Mouse (Mus musculus) embryo, embryonic 11.5 days (tissue): ENCODE results near the gene Hoxa7.

Experiments
- DNase-seq: peaks from one replicate; pipeline ENCODE4 v3.0.0-alpha.2; 2012; ENCODE audit warnings: low read depth, low spot score

Gene Hoxa7

DNA sequence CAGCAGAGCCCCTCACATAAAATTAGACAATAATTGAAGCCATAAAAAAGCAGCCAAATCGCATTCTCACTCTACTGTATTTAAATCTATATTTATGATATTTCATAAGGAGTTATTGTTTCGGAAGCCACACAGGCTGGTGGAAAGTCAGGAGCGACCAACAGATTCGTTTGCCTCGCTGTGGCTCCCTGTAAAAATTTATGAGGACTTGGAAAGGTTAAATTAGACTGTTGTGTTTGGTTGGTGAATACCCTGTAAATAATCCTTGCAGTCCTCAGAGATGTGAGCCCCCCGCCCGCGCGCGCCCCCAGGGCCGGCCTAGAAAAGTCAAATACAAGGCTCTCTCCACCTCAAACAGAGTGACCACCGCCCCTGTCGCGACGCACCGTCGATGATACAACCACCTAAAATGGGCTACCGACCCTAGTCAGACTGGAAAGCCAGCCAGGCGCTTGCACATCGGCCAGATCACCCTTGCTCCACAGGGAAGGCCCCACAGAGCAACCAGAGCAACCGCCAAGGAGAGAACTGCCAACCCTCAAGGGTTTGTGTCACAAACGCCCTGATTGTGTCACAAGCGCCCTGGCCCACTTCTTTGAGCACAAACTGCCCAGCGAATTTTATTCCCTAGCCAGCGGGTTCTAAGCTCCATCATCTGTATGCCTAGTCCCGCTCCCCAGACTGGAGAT is 5.1 kb upstream of the Hoxa7 start:
- DNase-seq: no peak

DNA sequence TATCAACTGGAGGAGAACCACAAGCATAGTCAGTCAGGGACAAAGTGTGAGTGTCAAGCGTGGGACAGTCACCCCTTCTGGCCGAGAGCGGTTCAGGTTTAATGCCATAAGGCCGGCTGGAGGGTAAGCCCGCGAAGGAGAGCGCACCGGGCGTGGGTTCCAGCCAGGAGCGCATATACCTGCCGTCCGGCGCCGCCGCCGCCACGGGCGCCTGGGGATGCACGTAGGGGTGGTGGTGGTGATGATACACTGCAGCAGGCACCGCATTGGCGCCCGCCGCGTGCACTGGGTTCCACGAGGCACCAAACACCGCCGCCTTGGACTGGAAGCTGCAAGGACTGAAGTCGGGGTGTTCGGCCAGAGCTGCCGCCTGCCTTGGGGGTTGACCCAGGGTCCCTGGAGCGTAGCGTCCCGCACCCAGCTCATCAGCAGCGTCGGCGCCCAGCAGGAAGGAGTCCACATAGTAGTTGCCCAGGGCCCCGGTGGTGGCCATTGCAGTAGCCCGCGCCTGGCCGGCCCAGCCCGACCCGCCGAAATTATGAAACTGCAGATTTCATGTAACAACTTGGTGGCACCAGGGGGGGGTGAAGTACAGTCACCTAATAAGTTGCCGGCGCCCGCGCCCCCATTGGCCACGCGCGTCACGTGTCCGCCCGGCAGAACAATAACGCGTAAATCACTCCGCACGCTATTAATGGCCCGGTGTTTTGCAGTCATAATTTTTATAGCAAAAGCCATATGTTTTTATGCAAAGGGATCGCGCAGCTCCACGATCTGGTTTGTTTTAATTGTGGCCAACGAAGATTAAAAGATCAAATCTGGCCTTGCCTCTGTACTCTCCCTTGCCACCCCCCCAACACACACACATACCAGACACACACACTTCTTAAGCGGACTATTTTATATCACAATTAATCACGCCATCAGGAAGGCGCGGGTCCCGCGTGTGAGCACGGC is 4.2 kb upstream of the Hoxa7 start:
- no peak for DNase-seq

DNA sequence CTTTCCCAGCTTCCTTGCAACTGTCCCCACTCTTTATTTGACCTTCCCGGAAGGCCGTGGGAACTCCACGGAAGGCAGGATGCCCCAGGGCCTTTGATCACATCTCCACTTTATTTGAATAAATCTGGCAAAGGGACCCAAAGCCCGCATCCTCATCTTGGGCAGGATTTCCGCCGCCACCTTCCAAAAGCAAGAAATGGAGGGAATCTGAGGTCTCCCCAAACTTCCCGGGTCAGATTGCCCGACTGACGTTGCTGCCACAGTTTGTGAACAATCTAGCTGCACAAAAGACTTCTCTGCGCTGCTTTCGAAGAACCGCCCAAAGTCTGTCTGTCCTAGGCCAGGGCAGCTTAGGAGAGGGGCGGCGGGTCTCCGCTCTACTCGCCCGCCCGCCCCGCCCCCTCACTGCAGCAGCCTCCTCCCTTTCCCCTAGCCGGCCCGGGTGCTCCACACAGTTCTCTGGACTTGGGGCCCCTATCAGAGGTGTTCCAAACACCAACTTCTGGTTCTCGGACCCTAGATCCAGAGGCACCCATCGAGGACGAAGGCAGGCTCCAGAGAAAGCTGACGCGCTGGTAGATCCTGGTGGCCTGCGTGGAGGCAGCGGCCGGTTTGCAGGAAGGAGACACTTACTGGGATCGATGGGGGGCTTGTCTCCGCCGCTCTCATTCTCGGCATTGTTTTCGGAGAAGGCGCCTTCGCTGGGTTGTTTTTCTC is 3.4 kb upstream of the Hoxa7 start:
- DNase-seq: no peak

DNA sequence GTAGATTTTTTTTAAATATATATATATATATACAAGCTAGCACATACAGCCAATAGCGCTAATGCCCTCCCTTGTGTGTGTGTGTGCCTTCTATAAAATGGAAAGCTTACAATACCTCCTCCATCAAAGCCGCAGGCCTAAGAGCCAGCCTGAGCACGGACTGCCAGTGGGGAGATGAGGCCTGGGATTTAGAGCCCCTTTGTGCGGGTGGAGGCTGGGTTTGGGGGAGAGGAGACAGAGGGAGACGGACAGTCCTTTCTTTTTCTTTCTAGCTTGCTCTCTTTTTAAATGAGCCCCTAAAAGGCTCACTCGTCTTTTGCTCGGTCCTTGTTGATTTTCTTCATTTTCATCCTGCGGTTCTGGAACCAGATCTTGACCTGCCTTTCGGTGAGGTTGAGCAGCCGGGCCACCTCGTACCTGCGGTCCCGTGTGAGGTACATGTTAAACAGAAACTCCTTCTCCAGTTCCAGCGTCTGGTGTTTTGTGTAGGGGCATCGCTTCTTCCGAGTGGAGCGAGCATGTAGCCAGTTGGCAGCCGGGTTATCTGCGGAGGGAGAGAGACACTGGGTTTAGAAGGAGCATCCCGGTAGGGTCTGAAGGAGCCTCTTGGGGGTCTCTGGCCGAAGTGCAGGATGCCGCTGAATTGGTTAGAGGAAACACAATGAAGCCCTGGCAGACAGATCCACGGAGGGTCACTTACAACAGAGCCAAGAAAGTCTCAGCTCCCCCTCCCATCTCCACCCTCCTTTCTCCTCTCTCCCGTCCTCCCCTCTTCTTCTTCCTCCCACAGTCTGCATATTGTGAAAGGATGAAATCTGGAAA is 2.5 kb upstream of the Hoxa7 start:
- no peak for DNase-seq

- DNase-seq: no peak
Observed at GRCm38 (mm10) chr6:52222729-52223128, 1.1 kb upstream of the Hoxa7 start.

DNA sequence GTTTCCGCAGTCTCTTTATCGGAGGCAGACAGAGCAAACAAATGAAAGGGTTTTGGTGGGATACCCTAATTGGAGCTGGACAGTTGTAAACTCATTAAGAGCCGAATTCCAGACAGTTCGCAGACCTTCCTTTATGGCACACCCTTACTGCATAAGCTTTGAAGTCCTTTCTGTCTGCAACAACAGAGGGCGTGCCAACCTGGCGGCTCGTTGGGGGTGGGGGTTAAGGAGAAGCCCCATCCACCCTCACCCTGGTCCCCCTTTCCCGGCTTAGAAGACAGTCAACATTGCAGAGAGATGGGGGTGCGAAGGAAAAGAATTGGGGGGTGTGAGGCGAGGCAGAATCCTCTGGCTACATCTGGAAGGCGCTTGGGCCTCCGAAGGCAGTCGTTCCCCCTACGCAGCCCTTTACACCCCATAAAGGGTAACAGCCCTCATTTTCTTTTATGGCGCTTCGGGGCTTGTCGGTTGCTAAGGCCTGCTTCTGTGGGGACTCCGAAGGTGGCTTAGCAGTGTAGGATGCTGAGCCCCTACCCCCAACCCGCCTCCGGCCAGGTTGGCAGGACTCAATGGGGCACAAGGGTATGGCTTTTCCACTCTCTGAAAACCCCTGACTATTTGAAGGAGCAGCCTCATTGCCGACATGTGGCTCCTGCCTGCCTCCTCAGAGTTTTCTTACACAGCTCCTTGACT is 485 bp upstream of the Hoxa7 start:
- DNase-seq: no peak

DNA sequence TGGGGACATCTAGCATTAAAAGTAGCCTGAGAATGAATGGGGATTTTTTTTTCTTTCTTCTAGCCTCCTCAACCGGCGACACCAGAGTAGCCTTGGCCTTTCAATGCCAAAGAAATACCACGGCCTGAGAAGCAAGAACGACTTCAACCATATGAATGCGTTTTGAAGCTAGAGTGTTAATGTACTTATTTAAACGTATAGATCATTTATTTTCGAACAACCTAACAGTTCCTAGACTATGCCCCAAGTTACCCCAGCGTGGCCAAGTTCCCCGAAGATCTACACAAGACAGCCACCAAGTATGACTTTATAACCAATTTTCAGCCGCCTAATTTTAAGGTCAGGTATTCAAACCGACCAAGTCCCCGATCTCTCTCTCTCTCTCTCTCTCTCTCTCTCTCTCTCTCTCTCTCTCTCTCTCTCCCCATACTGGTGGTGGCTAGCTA is 766 bp downstream of the Hoxa7 start:
- no peak for DNase-seq

- no peak for DNase-seq
Observed at GRCm38 (mm10) chr6:52220003-52220864, 1.4 kb downstream of the Hoxa7 start.

DNA sequence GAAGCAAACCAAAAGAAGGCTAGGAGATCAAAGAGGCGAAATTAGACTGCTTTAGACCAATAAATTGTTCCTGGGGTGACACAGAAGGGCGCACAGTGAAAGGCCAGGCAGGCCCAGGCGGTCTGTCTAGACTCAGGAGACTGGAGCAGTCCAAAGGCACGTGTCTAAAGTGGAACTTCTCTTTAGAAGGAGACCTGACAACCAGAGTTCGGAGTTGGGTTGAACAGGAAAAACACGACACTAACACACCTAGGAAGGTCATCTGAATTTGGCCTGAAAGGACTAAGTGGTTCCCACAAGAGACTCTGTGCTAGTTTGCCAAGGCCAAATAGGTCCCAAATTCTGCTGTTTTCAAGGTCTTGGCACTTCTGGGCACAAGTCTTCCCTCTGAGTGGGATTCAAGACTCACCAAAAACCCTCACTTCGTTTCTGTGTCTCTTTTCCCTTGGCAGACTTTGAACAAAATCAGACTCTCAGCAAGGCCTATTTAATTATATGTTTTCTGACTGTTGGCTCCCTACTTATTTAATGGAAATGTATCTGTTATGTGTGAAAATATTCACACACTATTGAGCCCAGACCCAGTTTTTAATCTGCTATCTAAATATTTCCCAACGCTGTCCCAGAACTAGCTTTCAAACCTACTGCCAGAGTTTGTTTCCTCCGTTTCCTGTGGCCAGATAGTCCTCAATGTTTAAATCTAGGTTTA is 2.3 kb downstream of the Hoxa7 start:
- DNase-seq: no peak

DNA sequence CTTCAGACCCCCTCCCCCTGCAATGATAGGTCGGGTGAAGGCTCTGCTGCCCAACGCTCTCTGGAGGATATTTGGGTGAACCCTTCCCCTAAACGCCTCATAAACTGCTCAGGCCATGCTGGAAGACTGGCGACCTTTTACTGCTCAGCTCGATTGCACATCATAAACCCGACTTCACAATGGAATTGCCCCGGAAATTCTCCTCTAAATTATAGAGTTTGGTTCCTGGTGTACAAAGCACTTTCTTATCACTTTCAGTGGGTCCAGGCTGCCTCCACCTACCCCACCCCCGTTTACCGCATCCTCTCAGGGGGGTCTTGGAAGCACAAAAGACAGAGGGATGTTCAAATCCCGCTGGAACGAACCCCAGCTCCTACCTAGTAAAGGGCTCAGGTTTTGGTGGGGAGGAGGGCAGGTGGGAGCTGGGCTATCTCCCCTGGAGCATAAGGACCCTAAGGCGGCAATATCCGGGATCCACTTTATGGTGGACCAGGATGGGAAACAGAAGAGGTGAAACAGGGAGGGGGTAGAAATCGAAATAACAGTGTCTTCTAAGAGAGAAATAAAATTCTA is 2.9 kb downstream of the Hoxa7 start:
- DNase-seq: no peak

GRCm38 (mm10) chr6:52217895-52218642 is 3.6 kb downstream of the Hoxa7 start:
- DNase-seq: no peak

GRCm38 (mm10) chr6:52217459-52217768 is 4.2 kb downstream of the Hoxa7 start:
- DNase-seq: peak; percentile 83

DNA sequence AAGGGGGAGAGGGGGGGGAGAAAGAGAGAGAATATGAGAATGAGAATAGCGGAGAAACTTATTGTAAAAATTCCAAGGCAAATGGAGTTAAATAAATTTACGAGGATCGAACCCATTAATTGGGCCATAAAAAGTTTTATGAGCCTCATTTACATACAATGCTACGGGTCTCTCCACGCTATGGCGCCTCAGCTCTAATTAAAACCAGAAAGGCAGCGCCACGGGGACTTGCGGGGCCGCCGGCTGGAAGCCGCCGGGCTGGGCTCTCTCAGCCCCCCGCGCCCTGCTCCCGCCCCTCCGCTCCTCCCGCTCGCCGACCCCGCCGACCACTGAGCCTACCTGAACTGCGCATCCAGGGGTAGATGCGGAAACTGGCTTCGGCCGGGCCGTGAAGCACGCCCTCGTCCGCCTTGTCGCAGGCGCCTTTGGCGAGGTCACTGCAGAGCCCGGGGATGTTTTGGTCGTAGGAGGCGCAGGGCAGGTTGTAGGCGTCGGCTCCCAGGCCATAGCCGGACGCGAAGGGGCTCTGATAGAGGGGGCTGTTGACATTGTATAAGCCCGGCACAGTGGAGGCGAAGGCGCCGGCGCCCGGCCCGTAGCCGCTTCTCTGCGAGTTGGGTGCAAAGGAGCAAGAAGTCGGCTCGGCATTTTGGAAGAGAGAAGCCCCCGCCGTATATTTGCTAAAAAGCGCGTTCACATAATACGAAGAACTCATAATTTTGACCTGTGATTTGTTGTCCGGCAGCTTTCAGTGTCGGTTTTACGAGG is 4.8 kb downstream of the Hoxa7 start:
- DNase-seq: no peak

DNA sequence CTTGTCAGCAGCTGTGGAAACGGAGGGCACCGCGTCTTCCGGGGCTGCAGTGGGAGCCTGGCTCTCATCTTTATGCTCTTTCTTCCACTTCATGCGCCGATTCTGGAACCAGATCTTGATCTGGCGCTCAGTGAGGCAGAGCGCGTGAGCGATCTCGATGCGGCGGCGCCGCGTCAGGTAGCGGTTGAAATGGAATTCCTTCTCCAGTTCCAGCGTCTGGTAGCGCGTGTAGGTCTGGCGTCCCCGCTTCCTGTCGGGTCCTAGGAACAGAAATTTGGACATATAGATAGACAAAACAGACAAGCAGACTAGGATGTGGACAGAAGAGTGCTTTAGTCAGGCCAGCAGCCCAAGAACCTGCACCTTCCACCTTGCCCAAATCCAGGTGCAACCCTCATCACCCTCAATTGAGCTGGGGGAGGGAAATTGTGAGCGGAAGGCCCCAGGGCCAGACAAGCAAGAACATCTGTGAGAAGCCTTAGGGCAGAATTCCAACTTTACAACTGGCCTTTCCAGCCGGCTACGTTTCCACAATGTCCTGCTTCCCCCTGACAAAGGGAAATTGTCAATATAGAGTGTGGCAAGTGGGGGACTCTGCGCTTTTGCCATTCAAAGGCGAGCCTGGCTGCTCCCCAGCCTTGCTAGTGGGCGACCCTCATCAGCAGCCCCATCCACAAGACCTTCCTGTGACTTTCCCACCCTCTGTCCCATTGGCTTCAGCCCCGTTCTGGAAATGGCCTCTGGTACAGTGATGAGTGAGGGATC is 5.7 kb downstream of the Hoxa7 start:
- no peak for DNase-seq

GRCm38 (mm10) chr6:52215070-52215469 is 6.6 kb downstream of the Hoxa7 start:
- no peak for DNase-seq

DNA sequence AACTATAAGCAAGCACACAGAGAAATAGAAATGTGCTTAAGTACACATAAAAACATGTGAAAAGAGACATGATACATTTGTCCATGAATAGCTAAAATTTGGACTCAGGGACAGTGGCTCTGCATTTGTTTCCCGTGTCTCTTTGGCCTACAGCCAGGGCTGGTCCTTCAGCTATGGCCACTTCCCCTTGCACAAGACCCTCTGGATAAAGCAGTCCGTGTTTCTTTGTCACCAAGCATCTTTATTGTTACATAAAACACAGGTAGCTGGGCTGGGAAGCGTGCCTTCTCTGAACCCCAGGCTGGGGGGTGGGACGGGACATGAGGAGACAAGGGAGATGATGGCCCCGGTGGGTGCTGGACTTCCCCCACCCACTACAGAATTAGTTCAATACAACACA is 7.4 kb downstream of the Hoxa7 start:
- DNase-seq: no peak
